Comparison of ENCODE assay signal across 26 mouse cellular contexts in the genomic region with DNA sequence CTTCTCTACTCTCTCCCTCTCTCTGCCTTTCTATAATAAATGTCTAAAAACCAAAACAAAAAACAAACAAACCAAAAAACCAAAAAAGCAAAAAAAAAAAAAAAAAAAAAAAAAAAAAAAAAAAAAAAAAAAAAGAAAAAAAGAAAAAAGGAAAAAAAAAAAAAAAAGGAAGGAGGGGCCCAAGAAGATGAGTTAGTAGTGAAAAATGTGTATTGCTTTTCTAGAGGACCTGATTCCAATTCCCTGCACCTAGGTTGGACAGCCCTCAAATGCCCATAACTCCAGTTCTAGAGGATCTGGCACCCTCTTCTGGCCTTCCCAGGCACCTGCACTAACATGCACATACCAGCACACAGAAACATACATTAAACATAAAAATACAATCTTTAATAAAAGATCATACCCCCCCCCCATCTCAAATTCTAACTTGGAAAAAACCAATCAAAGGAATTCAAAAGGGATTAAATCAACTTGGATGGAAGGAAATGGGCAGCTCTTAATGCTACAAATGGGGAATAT.
"Had no signal": no experiment of that assay in that cellular context is flagged by ENCODE, and none has a peak within 500 bp of the region (broad histone marks: within the 10 kb centered on the region; RNA-seq: fewer than 3 reads in every experiment).

No protein-coding gene starts in this region.

- H3K36me3 ChIP-seq: heart, embryonic 10.5 days; heart, embryonic 12.5 days; hindbrain, embryonic 10.5 days; hindbrain, embryonic 12.5 days; intestine, embryonic 15.5 days; limb, embryonic 12.5 days; liver, embryonic 13.5 days; liver, embryonic 15.5 days had no signal

- H3K4me2 ChIP-seq: heart, embryonic 12.5 days; hindbrain, embryonic 12.5 days; hindbrain, embryonic 14.5 days; intestine, embryonic 15.5 days; limb, embryonic 12.5 days; liver, embryonic 11.5 days; liver, embryonic 13.5 days; liver, embryonic 15.5 days had no signal

- ATAC-seq: hindbrain, embryonic 16.5 days; inflammation-experienced regulatory T-cells, adult 6 months; intestine, embryonic 15.5 days; intestine, postnatal 0 days had no signal

- H3K4me1 ChIP-seq: heart, embryonic 10.5 days; heart, embryonic 12.5 days; hindbrain, embryonic 10.5 days; hindbrain, embryonic 12.5 days; intestine, embryonic 15.5 days; limb, embryonic 12.5 days; liver, embryonic 13.5 days; liver, embryonic 15.5 days had no signal

- H3K27me3 ChIP-seq: heart, embryonic 12.5 days; hindbrain, embryonic 12.5 days; intestine, embryonic 15.5 days; limb, embryonic 12.5 days; liver, embryonic 13.5 days; liver, embryonic 15.5 days had no signal

- H3K9me3 ChIP-seq: heart, embryonic 10.5 days; heart, embryonic 12.5 days; hindbrain, embryonic 10.5 days; hindbrain, embryonic 12.5 days; intestine, embryonic 15.5 days; limb, embryonic 12.5 days; liver, embryonic 15.5 days had no signal

- H3K4me3 ChIP-seq: gastrocnemius, adult 2 months; heart, embryonic 10.5 days; heart, embryonic 12.5 days; hindbrain, embryonic 10.5 days; hindbrain, embryonic 12.5 days; intestine, embryonic 15.5 days; limb, embryonic 12.5 days; liver, embryonic 13.5 days; liver, embryonic 15.5 days had no signal

- H3K27ac ChIP-seq: gastrocnemius, adult 2 months; heart, embryonic 10.5 days; hindbrain, embryonic 10.5 days; hindbrain, embryonic 12.5 days; hindbrain, embryonic 14.5 days; intestine, embryonic 15.5 days; limb, embryonic 12.5 days; liver, embryonic 13.5 days; liver, embryonic 15.5 days had no signal

- DNase-seq: gastrocnemius, adult 2 months; gastrocnemius, postnatal 10 days; gastrocnemius, postnatal 25 days; heart, adult 18-20 months; heart, postnatal 10 days; heart, postnatal 4 days; kidney, adult 18-20 months; kidney, adult 8-10 months; kidney, postnatal 10 days; kidney, postnatal 25 days; kidney, postnatal 4 days; layer of hippocampus, postnatal 36 days; liver; liver, embryonic 13.5 days had no signal

- H3K9ac ChIP-seq: heart, embryonic 12.5 days; hindbrain, embryonic 12.5 days; hindbrain, embryonic 14.5 days; intestine, embryonic 15.5 days; limb, embryonic 12.5 days; liver, embryonic 13.5 days; liver, embryonic 15.5 days had no signal
